Mouse (Mus musculus) forebrain, embryonic 10.5 days (tissue): Measurements from ENCODE around the gene Hist2h3b. TPM values are rescaled to one million over a fixed set of nuclear protein-coding genes. Genes with fewer than 3 reads are reported as not detected.
"Not testable (repeated sequence)": the region's sequence is repeated elsewhere in the genome, so short reads cannot be mapped to it uniquely, and the experiment has no call there.

Source experiments
- DNase-seq: peaks from one replicate; pipeline ENCODE4 v3.0.0-alpha.2; 2017; ENCODE audit warnings: low spot score; ENCODE audit errors: extremely low spot score
- H3K27ac ChIP-seq: fragments of 300-500 bp; sonication (generic); 2 replicates; pipeline ENCODE4 v1.5.1; 2016; ENCODE audit warnings: mild to moderate bottlenecking
- H3K27me3 ChIP-seq: fragments of 300-500 bp; sonication (generic); 2 replicates; pipeline ENCODE4 v1.6.1; 2016; ENCODE audit warnings: mild to moderate bottlenecking; ENCODE audit not compliant: poor library complexity, severe bottlenecking
- H3K36me3 ChIP-seq: fragments of 300-500 bp; sonication (generic); replicated peaks from 2 replicates; pipeline ENCODE4 v1.6.1; 2016; ENCODE audit warnings: mild to moderate bottlenecking, moderate library complexity
- H3K4me1 ChIP-seq: fragments of 300-500 bp; sonication (generic); 2 replicates; pipeline ENCODE4 v1.6.1; 2016
- H3K4me3 ChIP-seq: fragments of 300-500 bp; sonication (generic); 2 replicates; pipeline ENCODE4 v1.5.1; 2016; ENCODE audit warnings: mild to moderate bottlenecking, moderate library complexity
- H3K9me3 ChIP-seq: fragments of 300-500 bp; sonication (generic); 2 replicates; pipeline ENCODE4 v1.6.1; 2016; ENCODE audit warnings: mild to moderate bottlenecking, moderate library complexity
- WGBS: fragments of 180-500 bp; shearing (Covaris S2); methylation state at CpG from one replicate; pipeline ENCODE4 v1.1.7; 2016; 5-methylcytosine and 5-hydroxymethylcytosine counted together
- polyA plus RNA-seq: library from polyadenylated mRNA; unstranded; fragments of >200 nt; fragmentation: Nextera tagmentation; extraction: Ambion mirVana; gene quantifications from 2 replicates; pipeline ENCODE4 v1.2.1, GENCODE M21; 2016

The Hist2h3b gene
- polyA plus RNA-seq, 1 experiment from 2014 or later, result 48.8 TPM

DNA sequence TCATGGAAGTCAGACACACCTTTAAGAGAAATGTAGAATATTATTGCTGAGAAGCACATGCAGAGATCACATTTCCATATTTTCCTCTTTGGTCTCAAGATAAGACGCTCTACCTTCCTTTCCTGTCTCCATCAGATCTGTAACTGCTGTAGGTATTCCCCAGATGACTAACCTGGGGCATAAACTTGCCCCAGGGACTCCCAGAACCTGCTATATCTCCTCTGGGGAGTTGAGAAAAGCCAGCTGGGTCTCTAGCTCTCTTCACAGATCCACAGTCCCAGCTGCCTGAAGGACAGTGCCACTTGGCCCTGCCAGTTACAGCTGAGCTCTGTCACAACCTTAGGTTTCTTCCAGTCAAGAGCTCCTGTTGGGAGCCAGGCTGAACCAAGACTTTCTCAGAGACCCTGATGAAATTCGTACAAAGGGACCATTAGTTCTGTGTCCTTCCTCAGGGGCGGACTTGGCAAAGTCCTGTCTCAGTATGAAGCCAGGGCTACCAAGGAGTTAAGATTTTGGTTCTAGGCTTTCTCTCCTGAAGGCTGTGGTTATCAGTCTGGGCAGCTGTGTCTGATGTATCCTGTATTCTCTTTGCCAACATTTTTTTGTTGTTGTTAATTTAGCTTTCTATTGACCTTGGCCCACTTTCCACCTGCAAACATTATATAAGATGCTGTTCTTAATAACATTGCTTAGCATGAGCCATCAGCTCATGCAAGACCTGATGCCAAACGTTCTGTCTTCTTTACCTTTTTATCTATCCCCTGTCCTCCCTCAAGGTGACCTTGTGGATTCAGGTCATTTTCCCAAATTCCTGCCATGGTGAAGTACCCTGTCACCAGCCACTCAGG is 37.3 kb upstream of the Hist2h3b start:
- Histone ChIP-seq H3K36me3 (no peaks in the 10 kb centered on the region), H3K9me3 (no peaks in the 10 kb centered on the region)
- WGBS, result 81% methylated on average over 4 of the region's 4 CpGs

DNA sequence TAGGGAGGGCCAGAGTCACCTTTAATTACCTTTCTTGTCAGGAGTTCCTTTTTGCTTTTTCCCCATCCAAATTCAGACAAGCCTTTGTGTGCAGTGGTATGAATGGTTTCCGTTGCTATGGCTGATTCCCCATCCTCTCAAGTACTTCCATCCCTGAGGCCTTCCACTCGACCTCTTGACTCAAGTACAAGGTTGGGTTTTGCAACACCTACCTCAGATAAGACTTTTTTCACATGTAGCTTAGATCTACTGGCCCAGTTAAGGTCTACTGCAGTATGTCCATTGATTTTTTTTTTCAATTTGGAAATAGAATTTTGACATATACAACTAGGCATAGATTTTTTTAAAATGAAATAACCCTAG is 36.7 kb upstream of the Hist2h3b start:
- Histone ChIP-seq H3K36me3 (no peaks in the 10 kb centered on the region), H3K9me3 (no peaks in the 10 kb centered on the region), H3K27ac (no peak overlapping the region), H3K4me1 (peaks cover 13% of the 10 kb centered on the region), H3K4me3 (no peak overlapping the region), H3K27me3 (no peaks in the 10 kb centered on the region)
- DNase-seq, result no peak
- 69% methylated on average over 2 of the region's 2 CpGs for WGBS

More for the DNA sequence above, 37.3 kb upstream of the Hist2h3b start:
- Histone ChIP-seq H3K4me1 (peaks cover 16% of the 10 kb centered on the region), H3K4me3 (no peak overlapping the region), H3K27me3 (no peaks in the 10 kb centered on the region), H3K27ac (no peak overlapping the region)
- no peak for DNase-seq

DNA sequence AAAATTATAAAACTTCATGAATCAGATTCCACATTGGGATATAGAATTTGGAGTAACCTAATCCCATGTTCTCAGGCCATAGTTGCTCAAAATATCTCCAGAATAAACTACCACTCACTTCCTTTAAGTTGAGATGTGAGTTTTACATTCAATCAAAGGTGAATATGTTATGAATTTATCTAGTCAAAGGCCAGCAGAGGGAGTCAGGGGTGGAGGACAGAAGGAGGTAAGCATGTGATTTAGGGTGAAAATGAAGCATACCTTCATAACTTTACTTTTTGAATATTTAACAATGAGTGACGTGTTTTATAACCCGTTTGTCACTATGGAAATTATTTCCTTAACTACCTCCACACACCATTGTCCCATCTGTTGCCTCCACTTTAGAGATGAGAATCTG is 33.5 kb upstream of the Hist2h3b start:
- no peak overlapping the region for H3K4me3 ChIP-seq
- DNase-seq, result no peak
- no peaks in the 10 kb centered on the region for H3K36me3 ChIP-seq
- no peaks in the 10 kb centered on the region for H3K27me3 ChIP-seq
- WGBS, result 96% methylated on average over 2 of the region's 2 CpGs
- no peak overlapping the region for H3K27ac ChIP-seq
- no peaks in the 10 kb centered on the region for H3K9me3 ChIP-seq
- H3K4me1 ChIP-seq, result peaks cover 18% of the 10 kb centered on the region

DNA sequence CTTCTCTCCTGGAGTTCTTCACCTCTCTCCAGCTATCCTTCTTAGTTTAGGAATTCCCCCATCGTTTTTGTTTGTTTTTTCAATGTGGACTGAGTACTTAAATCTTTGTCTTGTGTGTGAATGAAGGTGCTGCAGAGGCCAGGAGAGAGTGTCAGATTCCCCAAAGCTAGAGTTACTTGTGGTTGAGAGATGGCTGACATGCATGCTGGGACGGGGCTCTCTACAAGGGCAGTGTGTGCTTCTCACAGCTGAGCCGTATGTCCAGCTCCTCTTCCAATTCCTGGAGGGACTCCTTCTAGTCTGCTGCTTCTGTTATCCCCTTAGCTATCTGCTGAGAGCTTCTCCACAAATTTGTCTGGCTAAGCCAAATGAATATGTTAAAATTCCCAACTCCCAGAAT is 32.6 kb upstream of the Hist2h3b start:
- peaks cover 22% of the 10 kb centered on the region for H3K4me1 ChIP-seq
- no peaks in the 10 kb centered on the region for H3K9me3 ChIP-seq
- H3K27ac ChIP-seq, result 0 out of 2 replicates have a peak overlapping the region, but pooled peaks have one; percentile 26
- no peak overlapping the region for H3K4me3 ChIP-seq
- H3K27me3 ChIP-seq, result no peaks in the 10 kb centered on the region
- 68% methylated on average over 3 of the region's 3 CpGs for WGBS
- DNase-seq, result no peak
- no peaks in the 10 kb centered on the region for H3K36me3 ChIP-seq

DNA sequence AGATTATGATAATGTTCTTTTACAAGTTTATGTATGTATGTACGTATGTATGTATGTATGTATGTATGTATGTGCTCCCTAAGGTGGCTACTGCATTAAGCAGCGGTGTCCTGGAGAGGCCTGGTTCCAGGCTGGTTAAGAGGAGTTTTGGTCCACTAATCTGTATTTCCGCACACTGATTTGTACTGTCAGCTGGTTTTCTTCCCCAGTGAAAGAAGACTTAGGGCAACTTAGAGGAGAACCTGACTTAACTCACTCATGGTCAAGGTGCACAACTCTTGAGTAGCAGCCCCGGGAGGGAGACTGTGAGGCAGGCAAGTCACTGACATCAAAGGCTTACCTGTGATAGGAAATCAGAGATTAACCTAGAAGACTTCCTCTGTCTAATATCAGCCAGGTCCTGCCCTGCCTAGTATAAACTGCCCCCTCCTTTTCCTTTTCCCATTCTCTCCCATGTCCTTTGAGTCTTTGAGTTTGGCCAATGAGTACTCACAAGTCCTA is 31.6 kb upstream of the Hist2h3b start:
- WGBS, result 86% methylated on average over 4 of the region's 4 CpGs
- Histone ChIP-seq H3K36me3 (no peaks in the 10 kb centered on the region), H3K4me3 (peak overlapping the region; percentile 59), H3K27ac (peak overlapping the region; percentile 93), H3K4me1 (peaks cover 28% of the 10 kb centered on the region), H3K9me3 (no peaks in the 10 kb centered on the region), H3K27me3 (no peaks in the 10 kb centered on the region)
- DNase-seq, result peak; percentile 38

DNA sequence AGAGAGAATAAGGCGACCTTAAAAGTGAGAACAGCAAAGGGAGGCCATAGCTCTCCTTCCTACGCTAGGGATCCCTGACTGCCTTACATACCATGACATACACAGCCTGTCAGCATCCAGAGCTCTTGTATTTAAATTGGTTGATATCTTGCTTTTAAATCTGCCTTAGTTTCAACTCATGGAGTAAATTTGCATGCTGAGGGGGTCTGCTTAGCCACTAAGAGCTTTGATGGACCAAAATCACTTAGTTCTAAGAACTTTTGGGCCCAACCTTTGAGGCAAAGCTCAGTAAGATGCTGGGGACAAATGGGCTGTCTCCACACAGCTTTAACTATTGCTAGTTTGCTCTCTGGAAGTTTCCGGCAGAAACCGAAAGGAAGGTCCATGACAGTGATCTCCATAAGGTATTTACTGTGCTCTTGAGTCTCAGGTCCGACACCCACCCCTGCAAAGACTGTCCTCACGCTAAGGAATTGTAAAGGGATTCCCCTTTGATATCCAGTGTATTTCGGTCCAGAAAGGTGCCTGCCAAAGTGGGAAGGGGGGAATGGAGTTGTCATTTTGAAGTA is 31.0 kb upstream of the Hist2h3b start:
- peaks cover 29% of the 10 kb centered on the region for H3K4me1 ChIP-seq
- no peaks in the 10 kb centered on the region for H3K9me3 ChIP-seq
- 31% methylated on average over 7 of the region's 7 CpGs for WGBS
- peak overlapping the region; percentile 59 for H3K4me3 ChIP-seq
- peak; percentile 44 for DNase-seq
- no peaks in the 10 kb centered on the region for H3K36me3 ChIP-seq
- H3K27me3 ChIP-seq, result no peaks in the 10 kb centered on the region
- peak overlapping the region; percentile 93 for H3K27ac ChIP-seq

DNA sequence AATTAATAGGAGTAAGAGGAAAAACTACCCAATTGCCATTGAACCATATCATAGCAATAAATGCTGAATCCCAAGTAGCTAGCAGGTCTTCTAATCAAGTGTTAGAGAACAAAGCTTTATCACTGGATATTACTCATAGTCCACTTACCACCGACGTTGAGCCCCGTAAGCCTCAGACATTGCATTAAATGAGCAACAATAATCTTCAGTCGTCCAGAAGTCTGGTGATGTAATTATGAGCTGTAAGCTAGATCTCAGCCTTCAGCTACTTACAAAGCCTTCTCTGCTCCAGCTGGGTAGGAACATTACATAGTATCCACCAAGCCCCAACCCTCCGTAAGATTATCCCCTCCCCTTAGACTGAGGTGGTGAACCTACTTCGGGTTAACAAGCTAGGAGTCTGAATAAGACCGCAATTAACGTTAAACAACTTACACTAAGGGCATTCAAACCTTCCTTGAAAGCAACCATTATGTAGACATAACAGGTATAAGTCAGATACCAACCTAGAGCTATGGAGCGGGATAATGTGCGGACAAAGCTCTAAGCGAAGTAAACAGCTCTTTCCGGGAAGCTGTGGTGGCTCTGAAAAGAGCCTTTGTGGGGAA is 30.4 kb upstream of the Hist2h3b start:
- peak; percentile 52 for DNase-seq
- Histone ChIP-seq H3K36me3 (no peaks in the 10 kb centered on the region), H3K27ac (peak overlapping the region; percentile 93), H3K4me1 (peaks cover 34% of the 10 kb centered on the region), H3K4me3 (peak overlapping the region; percentile 59), H3K27me3 (no peaks in the 10 kb centered on the region), H3K9me3 (no peaks in the 10 kb centered on the region)
- WGBS, result 1% methylated on average over 12 of the region's 12 CpGs

DNA sequence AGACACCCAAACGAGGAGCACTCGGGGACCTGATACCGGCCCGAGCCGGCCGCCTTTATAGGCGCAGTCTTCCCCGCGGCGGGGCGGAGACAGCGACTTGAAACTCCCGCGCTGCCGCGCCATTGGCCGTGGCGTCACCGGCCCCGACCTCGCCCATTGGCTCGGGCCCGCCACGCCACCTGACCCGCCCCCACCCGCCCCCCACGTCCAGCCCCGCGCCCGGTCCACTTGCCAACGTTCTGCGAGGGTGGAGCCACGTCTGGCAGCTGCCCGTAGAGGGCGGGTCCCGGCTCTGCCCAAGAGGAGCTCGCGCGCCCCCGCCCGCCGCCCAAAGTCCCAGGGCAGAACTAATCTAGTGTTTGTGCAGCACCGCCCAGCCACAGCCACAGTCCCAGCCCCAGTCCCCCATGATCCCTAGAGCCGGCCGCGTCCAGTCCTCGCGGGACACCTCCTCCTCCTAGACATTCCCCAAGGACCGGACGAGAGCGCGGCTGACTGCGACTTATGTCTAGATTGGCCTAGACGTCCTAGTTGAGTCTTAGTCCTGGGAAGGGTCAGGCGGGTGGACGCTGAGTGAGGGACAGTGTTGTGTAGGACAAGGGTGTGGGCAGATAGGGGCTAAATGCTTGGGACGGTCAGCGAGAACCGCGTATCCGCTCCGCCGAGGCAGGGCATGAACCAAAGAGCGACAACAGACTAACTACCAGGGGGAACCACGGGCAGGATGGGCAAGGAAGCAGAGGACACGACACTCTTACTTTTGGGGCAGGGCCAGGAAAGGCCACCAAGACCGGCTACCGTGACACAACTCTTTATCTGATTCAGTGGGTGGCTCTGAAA is 29.3 kb upstream of the Hist2h3b start, which contains the start of gene Hist2h3c2:
Gene Hist2h3c2, minus strand, starts transcription at position 174 of the 840 bp plus-strand sequence.
- Histone ChIP-seq H3K4me1 (peaks cover 46% of the 10 kb centered on the region), H3K4me3 (peak within 1 kb of the TSS; percentile 59), H3K27ac (peak within 1 kb of the TSS; percentile 93)
- H3K36me3 ChIP-seq, DNase-seq, H3K27me3 ChIP-seq, H3K9me3 ChIP-seq: not testable (repeated sequence)
- 0% methylated on average over 25 of the region's 68 CpGs for WGBS

DNA sequence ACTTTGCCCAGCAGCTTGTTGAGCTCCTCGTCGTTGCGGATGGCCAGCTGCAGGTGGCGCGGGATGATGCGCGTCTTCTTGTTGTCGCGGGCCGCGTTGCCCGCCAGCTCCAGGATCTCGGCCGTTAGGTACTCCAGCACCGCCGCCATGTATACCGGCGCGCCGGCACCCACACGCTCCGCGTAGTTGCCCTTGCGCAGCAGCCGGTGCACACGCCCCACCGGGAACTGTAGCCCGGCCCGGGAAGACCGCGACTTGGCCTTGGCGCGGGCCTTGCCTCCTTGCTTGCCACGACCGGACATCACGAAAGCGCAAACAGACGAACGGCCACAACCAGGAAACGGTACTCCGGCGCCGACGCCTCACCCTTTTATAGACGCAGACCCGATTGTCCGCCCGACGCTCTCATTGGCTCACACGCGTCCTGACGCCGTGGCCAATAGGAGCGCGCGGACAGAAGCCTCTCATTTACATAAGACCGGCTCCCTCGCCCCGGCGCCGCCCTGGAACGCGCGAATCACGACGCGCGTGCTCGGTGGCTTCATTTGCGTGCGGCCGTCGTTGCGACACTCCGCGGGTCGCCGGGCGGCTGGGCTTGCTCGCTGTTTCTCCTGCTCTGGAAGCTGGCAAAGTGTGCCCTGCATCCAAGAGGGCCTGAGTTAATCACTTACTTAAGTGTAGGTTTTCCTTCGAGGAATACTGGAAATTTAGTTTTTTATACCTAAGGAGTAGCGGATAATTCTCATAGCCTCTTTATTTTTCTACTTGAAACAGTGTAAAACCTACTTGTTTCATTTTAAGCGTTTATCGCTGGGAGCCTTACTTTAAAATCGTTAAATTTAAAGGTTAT is 28.3 kb upstream of the Hist2h3b start, which contains the start of gene Hist2h2aa2:
Gene Hist2h2aa2, minus strand, starts transcription at position 328 of the 850 bp plus-strand sequence.
- 4% methylated on average over 39 of the region's 85 CpGs for WGBS
- H3K4me3 ChIP-seq, result peak within 1 kb of the TSS; percentile 43
- not testable (repeated sequence) for H3K9me3 ChIP-seq

DNA sequence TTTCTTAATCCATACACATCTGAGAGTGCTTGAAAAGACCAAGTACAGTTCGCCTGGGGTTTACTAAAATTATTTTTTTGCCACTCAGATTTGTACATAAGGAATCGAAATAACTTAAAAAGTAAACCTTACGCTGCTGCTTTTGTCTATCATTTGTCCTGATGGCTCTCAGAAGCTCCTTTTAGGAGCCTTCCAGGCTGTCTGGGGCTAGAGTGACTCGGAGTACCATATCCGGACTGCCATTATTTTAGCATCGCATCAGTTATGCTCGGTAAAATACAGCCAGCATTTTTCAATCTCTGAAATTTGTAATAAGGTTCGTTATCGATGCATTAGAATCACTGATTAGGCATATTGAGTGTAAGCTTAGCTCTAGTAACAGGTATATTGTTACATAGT is 27.7 kb upstream of the Hist2h3b start:
- DNase-seq, result no peak
- Histone ChIP-seq H3K4me1 (peaks cover 55% of the 10 kb centered on the region), H3K36me3 (no peaks in the 10 kb centered on the region), H3K9me3 (no peaks in the 10 kb centered on the region), H3K27me3 (no peaks in the 10 kb centered on the region), H3K27ac (peak overlapping the region; percentile 99), H3K4me3 (peak overlapping the region; percentile 39)
- WGBS, result 80% methylated on average over 9 of the region's 9 CpGs

More for the DNA sequence above, 28.3 kb upstream of the Hist2h3b start, which contains the start of gene Hist2h2aa2:
- H3K27ac ChIP-seq, result peak within 1 kb of the TSS; percentile 99
- not testable (repeated sequence) for H3K27me3 ChIP-seq, H3K36me3 ChIP-seq
- H3K4me1 ChIP-seq, result peaks cover 55% of the 10 kb centered on the region
- peak; percentile 71 for DNase-seq

DNA sequence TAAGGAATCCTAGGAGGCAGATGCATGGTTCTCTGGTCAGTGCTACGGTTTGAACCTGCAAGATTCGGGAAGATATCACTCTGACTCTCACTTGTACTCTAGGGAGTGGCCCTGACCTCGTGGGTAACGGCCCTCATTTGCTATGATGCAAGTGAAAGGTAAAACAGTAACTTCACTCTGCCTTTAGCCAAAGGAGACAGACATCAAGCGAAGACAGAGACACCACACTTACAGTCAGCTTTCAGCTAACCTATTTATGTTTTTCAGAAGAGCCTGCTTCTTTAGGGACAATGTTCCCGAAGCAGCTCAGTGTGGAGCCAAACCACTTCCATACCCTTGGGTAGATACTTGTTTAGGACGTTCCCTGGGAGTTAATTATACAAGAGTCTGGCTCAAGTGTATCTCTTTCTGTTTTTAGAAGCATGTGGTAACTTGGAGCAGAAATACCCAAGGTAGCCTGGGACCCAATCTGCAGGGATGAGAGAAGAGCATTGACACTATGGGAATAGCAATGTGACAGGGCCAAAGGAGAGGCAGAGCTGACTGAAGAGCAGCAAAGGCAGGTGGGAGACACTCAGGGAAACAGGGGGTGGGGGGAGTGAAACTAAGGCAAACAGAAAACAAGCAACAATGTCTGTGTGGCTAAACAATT is 24.4 kb upstream of the Hist2h3b start:
- H3K27me3 ChIP-seq, result no peaks in the 10 kb centered on the region
- peak overlapping the region; percentile 60; the same call in 1 of the 2 replicates for H3K4me3 ChIP-seq
- 84% methylated on average over 7 of the region's 7 CpGs for WGBS
- H3K27ac ChIP-seq, result peak overlapping the region; percentile 99
- H3K4me1 ChIP-seq, result peaks cover 54% of the 10 kb centered on the region
- DNase-seq, result no peak
- H3K36me3 ChIP-seq, result no peaks in the 10 kb centered on the region
- H3K9me3 ChIP-seq, result no peaks in the 10 kb centered on the region
